Mouse (Mus musculus): ENCODE results near the gene Fhl1. TPM values are rescaled to one million over a fixed set of nuclear protein-coding genes. Genes with fewer than 3 reads are reported as not detected.

The Fhl1 gene
- polyA plus RNA-seq, 1 experiment from 2014 or later, result 65.7 TPM

DNA sequence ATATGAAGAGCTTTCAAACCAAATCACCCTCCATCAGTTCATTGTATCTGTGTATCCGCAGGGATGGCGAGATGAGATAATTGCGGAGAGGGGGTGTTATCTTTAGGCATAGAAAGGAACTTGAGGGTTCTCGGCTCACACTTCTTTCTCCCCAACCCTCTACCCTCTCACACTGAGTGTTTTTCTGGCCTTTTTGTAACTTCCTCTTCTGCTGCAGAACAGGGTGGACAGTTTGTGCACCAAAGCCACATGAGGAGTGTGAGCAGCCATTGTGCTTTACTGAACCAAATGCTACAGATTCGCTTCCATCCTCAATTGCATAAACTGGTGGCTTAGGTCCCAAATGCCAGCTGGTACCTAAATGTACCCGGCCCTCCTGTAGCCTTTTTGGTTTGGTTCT lies 104.3 kb downstream of the Fhl1 start:
- Histone ChIP-seq H3K4me1 (no peaks in the 10 kb centered on the region), H3K9me3 (no peaks in the 10 kb centered on the region), H3K9ac (replicated peaks) (no peak overlapping the region), H3K36me3 (no peaks in the 10 kb centered on the region), H3K27ac (replicated peaks) (no peak overlapping the region), H3K4me3 (no peak overlapping the region), H3K4me2 (replicated peaks) (no peak overlapping the region), H3K27me3 (no peaks in the 10 kb centered on the region)
- ATAC-seq (ENCODE audit: low FRiP score, low read depth), result no peak
- 88% methylated on average over 6 of the region's 6 CpGs for WGBS

DNA sequence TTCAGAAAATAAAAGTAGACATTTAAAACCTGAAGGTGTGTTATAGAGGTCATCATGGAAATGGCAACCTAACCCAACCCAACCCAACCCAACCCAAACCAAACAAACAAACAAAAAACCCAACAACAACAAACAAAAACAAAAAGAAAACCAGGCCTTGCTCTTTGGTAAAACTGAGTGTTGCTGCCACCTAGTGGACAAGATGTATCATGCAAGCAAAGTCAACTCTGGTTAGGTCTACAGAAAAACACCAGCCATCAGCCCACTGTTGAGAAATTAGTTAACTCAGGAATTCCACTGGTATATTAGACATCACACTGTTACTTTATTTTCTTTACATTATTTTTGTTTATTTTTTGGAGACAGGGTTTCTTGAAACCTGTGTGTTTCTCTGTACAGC lies 107.8 kb downstream of the Fhl1 start:
- no peaks in the 10 kb centered on the region for H3K9me3 ChIP-seq
- H3K4me3 ChIP-seq, result no peak overlapping the region
- H3K36me3 ChIP-seq, result no peaks in the 10 kb centered on the region
- no peak overlapping the region for H3K4me2 ChIP-seq (replicated peaks)
- no peak overlapping the region for H3K27ac ChIP-seq (replicated peaks)
- H3K9ac ChIP-seq (replicated peaks), result no peak overlapping the region
- ATAC-seq (ENCODE audit: low FRiP score, low read depth), result no peak
- H3K27me3 ChIP-seq, result no peaks in the 10 kb centered on the region
- H3K4me1 ChIP-seq, result no peaks in the 10 kb centered on the region

DNA sequence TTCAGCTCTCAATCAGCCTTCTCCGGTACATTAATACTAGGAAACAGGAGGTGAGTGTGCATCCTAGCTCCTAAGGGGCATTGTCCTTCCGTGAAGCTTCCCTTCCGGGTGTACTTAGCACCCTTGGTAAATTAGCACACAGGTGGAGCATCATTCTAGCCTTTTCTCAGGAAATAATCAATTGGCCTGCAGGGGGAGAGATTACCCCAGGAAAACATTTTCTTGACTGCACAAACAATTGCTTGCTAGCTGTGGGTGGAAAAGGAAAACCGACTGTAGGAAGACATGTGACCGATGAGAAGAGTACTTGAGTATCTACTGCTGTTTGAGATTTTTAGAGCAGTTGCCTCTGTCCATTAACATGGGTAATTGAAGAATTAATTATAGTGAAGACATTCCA lies 109.7 kb downstream of the Fhl1 start:
- no peak for ATAC-seq (ENCODE audit: low FRiP score, low read depth)
- no peaks in the 10 kb centered on the region for H3K36me3 ChIP-seq
- H3K4me3 ChIP-seq, result no peak overlapping the region
- H3K27ac ChIP-seq (replicated peaks), result no peak overlapping the region
- H3K27me3 ChIP-seq, result no peaks in the 10 kb centered on the region
- no peaks in the 10 kb centered on the region for H3K9me3 ChIP-seq
- WGBS, result 75% methylated on average over 5 of the region's 5 CpGs
- no peak overlapping the region for H3K4me2 ChIP-seq (replicated peaks)
- H3K4me1 ChIP-seq, result no peaks in the 10 kb centered on the region
- H3K9ac ChIP-seq (replicated peaks), result no peak overlapping the region

Other genes starting within 250 kb of the Fhl1 start
- not detected in 2 replicates for gene Gm10477, start 207.0 kb upstream of the Fhl1 start, polyA plus RNA-seq (2016; fragmentation: Nextera tagmentation; extraction: Ambion mirVana)
- gene Gm648, start 182.2 kb upstream of the Fhl1 start, polyA plus RNA-seq (2016; fragmentation: Nextera tagmentation; extraction: Ambion mirVana), result 0.18 TPM in 1 of 2 replicates, not detected in the other
- gene Mmgt1, start 133.7 kb upstream of the Fhl1 start, polyA plus RNA-seq (2016; fragmentation: Nextera tagmentation; extraction: Ambion mirVana), result 52.7 and 53.0 TPM in 2 replicates
- 30.2 and 37.2 TPM in 2 replicates for gene Slc9a6, start 122.0 kb upstream of the Fhl1 start, polyA plus RNA-seq (2016; fragmentation: Nextera tagmentation; extraction: Ambion mirVana)
- 1.6 and 2.3 TPM in 2 replicates for gene Map7d3, start 90.5 kb downstream of the Fhl1 start, polyA plus RNA-seq (2016; fragmentation: Nextera tagmentation; extraction: Ambion mirVana)
- not detected in 2 replicates for gene Adgrg4, start 138.4 kb downstream of the Fhl1 start, polyA plus RNA-seq (2016; fragmentation: Nextera tagmentation; extraction: Ambion mirVana)

Data from midbrain, embryonic 12.5 days (tissue).